7 mouse cellular contexts compared by ENCODE assay signal in the genomic region with DNA sequence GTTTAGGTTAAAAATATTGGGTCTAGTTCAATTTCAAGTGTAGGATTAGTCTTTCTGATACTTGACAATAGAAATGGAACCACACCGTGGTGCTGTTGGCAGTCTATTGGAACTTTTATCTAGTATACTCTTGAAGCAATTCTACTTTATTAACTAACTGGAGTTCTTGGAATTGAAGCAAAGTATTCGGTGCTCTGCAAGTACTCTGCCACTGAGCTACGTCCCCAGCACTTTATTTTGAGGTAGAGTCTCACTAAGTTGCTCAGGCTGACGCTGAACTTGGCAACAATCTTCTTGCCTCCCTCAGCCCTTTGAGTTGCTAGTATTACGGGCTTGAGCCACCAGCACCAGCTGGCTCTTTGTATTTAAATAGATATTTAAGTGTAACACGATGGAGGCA. TPM values are rescaled to one million over a fixed set of nuclear protein-coding genes. Genes with fewer than 3 reads are reported as not detected.
DNase-seq lines count a peak whose midpoint lies in the region; ATAC-seq and TF ChIP-seq lines count a peak whose summit lies in the region.

No protein-coding gene starts in this region.

- 20% methylated on average over 6 of the region's 6 CpGs for WGBS in lung, embryonic 16.5 days
- WGBS in lung, adult 2 months, result 27% methylated on average over 6 of the region's 6 CpGs
- WGBS in hindbrain, embryonic 13.5 days, result 57% methylated on average over 6 of the region's 6 CpGs
- WGBS in macrophage (ENCODE audit: missing documents), result 53% methylated on average over 6 of the region's 6 CpGs

- H3K9ac ChIP-seq in lung, embryonic 16.5 days (ENCODE audit: low read length), result peak overlapping the region; percentile 58
- no peak overlapping the region for H3K9ac ChIP-seq in hindbrain, embryonic 13.5 days

- H3K27me3 ChIP-seq in lung, embryonic 16.5 days (ENCODE audit: control insufficient read depth, insufficient read depth, low read depth, low read length), result no peaks in the 10 kb centered on the region
- no peaks in the 10 kb centered on the region for H3K27me3 ChIP-seq in hindbrain, embryonic 13.5 days

- no peak for DNase-seq in lung, adult 2 months
- peak; percentile 40 for DNase-seq in c-Kit-positive CD71-positive TER-119-positive erythroid progenitor cells, embryonic 14.5 days (ENCODE audit: low spot score)
- DNase-seq in cerebellum, adult 9-10 months, result no peak
- no peak for DNase-seq in adrenal gland, adult 8-10 months

- no peak for TF ChIP-seq POLR2A in lung, adult 2 months (IDR thresholded peaks at IDR 0.05; ENCODE audit: borderline replicate concordance, extremely low read depth, low read depth, low read length)

- H3K4me3 ChIP-seq in lung, embryonic 16.5 days (ENCODE audit: low read length), result peak overlapping the region; percentile 30
- no peak overlapping the region for H3K4me3 ChIP-seq in lung, adult 2 months (replicated peaks; ENCODE audit: extremely low read depth, low read depth, low read length)
- H3K4me3 ChIP-seq in hindbrain, embryonic 13.5 days, result peak overlapping the region; percentile 15; the same call in 1 of the 2 replicates
- H3K4me3 ChIP-seq in macrophage (ENCODE audit: inconsistent target), result peak overlapping the region; percentile 52

- peaks cover 84% of the 10 kb centered on the region for H3K79me2 ChIP-seq in macrophage (ENCODE audit: inconsistent target)

- peak overlapping the region; percentile 55; the same call in 1 of the 2 replicates for H3K27ac ChIP-seq in lung, embryonic 16.5 days (ENCODE audit: low read length)
- H3K27ac ChIP-seq in hindbrain, embryonic 13.5 days, result no peak overlapping the region
- peak overlapping the region; percentile 72 for H3K27ac ChIP-seq in macrophage

- no peaks in the 10 kb centered on the region for H3K9me3 ChIP-seq in lung, embryonic 16.5 days (ENCODE audit: control insufficient read depth, low read length)
- no peaks in the 10 kb centered on the region for H3K9me3 ChIP-seq in hindbrain, embryonic 13.5 days

- TF ChIP-seq CTCF in lung, adult 2 months (IDR thresholded peaks at IDR 0.05; ENCODE audit: insufficient read depth, low read length), result no peak

- no peak for ATAC-seq in lung, embryonic 16.5 days (ENCODE audit: low read depth)
- no peak for ATAC-seq in hindbrain, embryonic 13.5 days (ENCODE audit: low FRiP score)

- peaks cover 14% of the 10 kb centered on the region for H3K4me1 ChIP-seq in lung, embryonic 16.5 days (replicated peaks; ENCODE audit: control insufficient read depth, insufficient read depth, low read length)
- H3K4me1 ChIP-seq in lung, adult 2 months (ENCODE audit: control insufficient read depth, insufficient read depth, low read length), result peaks cover 3% of the 10 kb centered on the region
- H3K4me1 ChIP-seq in hindbrain, embryonic 13.5 days (replicated peaks), result peaks cover 22% of the 10 kb centered on the region

- no peaks in the 10 kb centered on the region for H3K36me3 ChIP-seq in lung, embryonic 16.5 days (ENCODE audit: control insufficient read depth, insufficient read depth, low read length)
- H3K36me3 ChIP-seq in hindbrain, embryonic 13.5 days, result no peaks in the 10 kb centered on the region
- no peaks in the 10 kb centered on the region for H3K36me3 ChIP-seq in macrophage (ENCODE audit: inconsistent target)

- peak overlapping the region; percentile 55 for H3K4me2 ChIP-seq in lung, embryonic 16.5 days (ENCODE audit: low read depth, low read length)
- H3K4me2 ChIP-seq in hindbrain, embryonic 13.5 days, result peak overlapping the region; percentile 71; the same call in 1 of the 2 replicates

RNA-seq across cellular contexts. Expression of gene Naa50, which starts 1.9 kb away (rescaled TPM):
- polyA plus RNA-seq in lung, embryonic 16.5 days (2015; fragmentation: Nextera tagmentation; extraction: Ambion mirVana), result 84.2 and 91.3 TPM in 2 replicates
- polyA plus RNA-seq in lung, adult 2 months (2012; rRNA removed), result 8.3 and 9.3 TPM in 2 replicates
- 60.6 and 65.8 TPM in 2 replicates for polyA plus RNA-seq in hindbrain, embryonic 13.5 days (2015; fragmentation: Nextera tagmentation; extraction: Ambion mirVana)
- total RNA-seq in macrophage (2018; cell fraction: chromatin; rRNA removed), result 10 to 100 TPM in 23 of 26 experiments, 1 to 10 TPM in 3; 9.0 to 36.3 (median 14.4) TPM
- total RNA-seq in macrophage (2018; cell fraction: cytosol; rRNA removed), result 100 to 1,000 TPM in 12 of 26 experiments, 10 to 100 TPM in 14; 50.2 to 132 (median 88.5) TPM
- total RNA-seq in macrophage (2018; cell fraction: nucleus; rRNA removed), result 10 to 100 TPM; 28.2 to 97.2 (median 42.2) TPM
- polyA plus RNA-seq in macrophage (2018), result 75.9 to 167 TPM (median 101 TPM) in 3 replicates
- 10 to 100 TPM; 65.8 to 77.7 (median 68.0) TPM for total RNA-seq in adrenal gland, adult 8-10 months (2022)

RNA-seq across cellular contexts. Expression of gene Atp6v1a, which starts 2.0 kb away (rescaled TPM):
- polyA plus RNA-seq in lung, embryonic 16.5 days (2015; fragmentation: Nextera tagmentation; extraction: Ambion mirVana), result 69.2 TPM in 2 replicates
- polyA plus RNA-seq in lung, adult 2 months (2012; rRNA removed), result 21.2 and 34.4 TPM in 2 replicates
- 93.6 and 97.9 TPM in 2 replicates for polyA plus RNA-seq in hindbrain, embryonic 13.5 days (2015; fragmentation: Nextera tagmentation; extraction: Ambion mirVana)
- total RNA-seq in macrophage (2018; cell fraction: chromatin; rRNA removed), result 100 to 1,000 TPM in 24 of 26 experiments, 10 to 100 TPM in 2; 65.9 to 497 (median 172) TPM
- 100 to 1,000 TPM; 265 to 638 (median 449) TPM for total RNA-seq in macrophage (2018; cell fraction: cytosol; rRNA removed)
- total RNA-seq in macrophage (2018; cell fraction: nucleus; rRNA removed), result 100 to 1,000 TPM; 187 to 425 (median 253) TPM
- polyA plus RNA-seq in macrophage (2018), result 331 to 394 TPM (median 358 TPM) in 3 replicates
- total RNA-seq in adrenal gland, adult 8-10 months (2022), result 100 to 1,000 TPM; 144 to 168 (median 155) TPM

RNA-seq across cellular contexts. Expression of gene Usf3, which starts 31.6 kb away (rescaled TPM):
- polyA plus RNA-seq in lung, embryonic 16.5 days (2015; fragmentation: Nextera tagmentation; extraction: Ambion mirVana), result 2.8 and 3.2 TPM in 2 replicates
- 6.8 and 10.9 TPM in 2 replicates for polyA plus RNA-seq in lung, adult 2 months (2012; rRNA removed)
- polyA plus RNA-seq in hindbrain, embryonic 13.5 days (2015; fragmentation: Nextera tagmentation; extraction: Ambion mirVana), result 2.6 and 2.9 TPM in 2 replicates
- 10 to 100 TPM in 21 of 26 experiments, 1 to 10 TPM in 5; 6.4 to 33.3 (median 26.1) TPM for total RNA-seq in macrophage (2018; cell fraction: chromatin; rRNA removed)
- total RNA-seq in macrophage (2018; cell fraction: cytosol; rRNA removed), result 10 to 100 TPM in 23 of 26 experiments, 1 to 10 TPM in 3; 8.1 to 16.9 (median 14.6) TPM
- total RNA-seq in macrophage (2018; cell fraction: nucleus; rRNA removed), result 10 to 100 TPM in 22 of 26 experiments, 1 to 10 TPM in 4; 7.8 to 32.6 (median 17.2) TPM
- 5.9 to 6.7 TPM (median 6.2 TPM) in 3 replicates for polyA plus RNA-seq in macrophage (2018)
- total RNA-seq in adrenal gland, adult 8-10 months (2022), result 10 to 100 TPM; 24.1 to 24.9 (median 24.6) TPM
